Mouse (Mus musculus): ENCODE measurements around the gene Utp11.

The Utp11 gene

DNA sequence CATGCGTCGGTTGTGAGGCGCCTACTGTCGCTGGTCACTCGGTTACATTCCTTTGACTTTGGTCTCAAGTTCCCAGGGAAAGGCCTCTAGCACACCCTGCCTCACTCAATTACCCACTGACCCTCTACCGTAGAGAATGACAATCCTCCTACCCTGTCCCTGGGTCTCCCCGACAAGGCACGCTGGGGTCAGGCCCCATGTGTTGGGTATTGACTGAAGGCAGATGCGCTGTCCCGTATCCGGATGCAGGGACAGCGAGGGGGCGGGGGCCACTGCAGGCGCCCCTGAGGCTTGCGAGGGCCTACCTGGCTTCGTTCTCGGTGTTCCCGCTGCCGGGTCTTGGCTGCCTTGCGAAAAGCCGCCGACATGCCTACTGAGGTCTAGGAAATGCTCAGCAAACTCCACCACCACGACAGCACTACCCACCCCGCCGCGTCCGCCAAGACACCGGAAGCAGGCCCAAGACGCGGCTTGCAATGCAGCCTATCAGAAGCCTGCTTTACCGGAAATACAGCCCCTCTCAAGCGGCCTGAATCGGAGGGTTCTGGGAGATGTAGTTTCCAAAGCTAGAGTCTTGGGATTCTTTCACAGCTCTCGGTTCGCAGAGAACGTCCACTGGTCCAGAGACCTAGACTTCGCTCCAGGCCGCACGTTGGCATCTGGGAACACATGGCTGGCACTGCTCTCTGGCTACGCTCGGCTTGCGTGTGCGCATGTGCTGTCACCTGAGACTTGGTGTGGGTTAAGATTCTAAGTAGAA is at the start of gene Utp11:
TSS of gene Utp11 (minus strand) at position 466 of the 760 bp plus-strand sequence.
- in situ Hi-C loops (cut with MboI, MseI), result no loop called here

DNA sequence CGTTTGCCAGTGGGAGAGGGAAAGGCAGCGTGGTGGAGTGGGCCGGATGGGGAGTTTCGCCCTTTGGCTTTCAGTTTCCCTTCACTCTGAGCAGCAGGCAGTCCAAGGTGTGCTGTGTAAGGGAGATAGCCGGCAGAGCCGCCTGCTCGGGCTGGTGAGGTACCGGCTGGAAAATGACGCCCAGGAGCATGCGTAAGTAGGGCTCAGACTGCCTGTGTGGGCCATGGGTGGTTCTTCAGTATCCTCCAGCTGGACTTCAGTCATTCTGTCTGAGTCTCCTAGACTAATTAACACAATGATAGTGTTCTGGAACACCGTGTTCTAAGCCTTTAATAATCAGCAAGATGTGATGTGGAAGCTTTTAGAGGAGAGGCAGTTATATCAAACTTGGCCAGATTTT is 49.4 kb upstream of the Utp11 start:
- in situ Hi-C loops (cut with MboI, MseI), result no loop called here

DNA sequence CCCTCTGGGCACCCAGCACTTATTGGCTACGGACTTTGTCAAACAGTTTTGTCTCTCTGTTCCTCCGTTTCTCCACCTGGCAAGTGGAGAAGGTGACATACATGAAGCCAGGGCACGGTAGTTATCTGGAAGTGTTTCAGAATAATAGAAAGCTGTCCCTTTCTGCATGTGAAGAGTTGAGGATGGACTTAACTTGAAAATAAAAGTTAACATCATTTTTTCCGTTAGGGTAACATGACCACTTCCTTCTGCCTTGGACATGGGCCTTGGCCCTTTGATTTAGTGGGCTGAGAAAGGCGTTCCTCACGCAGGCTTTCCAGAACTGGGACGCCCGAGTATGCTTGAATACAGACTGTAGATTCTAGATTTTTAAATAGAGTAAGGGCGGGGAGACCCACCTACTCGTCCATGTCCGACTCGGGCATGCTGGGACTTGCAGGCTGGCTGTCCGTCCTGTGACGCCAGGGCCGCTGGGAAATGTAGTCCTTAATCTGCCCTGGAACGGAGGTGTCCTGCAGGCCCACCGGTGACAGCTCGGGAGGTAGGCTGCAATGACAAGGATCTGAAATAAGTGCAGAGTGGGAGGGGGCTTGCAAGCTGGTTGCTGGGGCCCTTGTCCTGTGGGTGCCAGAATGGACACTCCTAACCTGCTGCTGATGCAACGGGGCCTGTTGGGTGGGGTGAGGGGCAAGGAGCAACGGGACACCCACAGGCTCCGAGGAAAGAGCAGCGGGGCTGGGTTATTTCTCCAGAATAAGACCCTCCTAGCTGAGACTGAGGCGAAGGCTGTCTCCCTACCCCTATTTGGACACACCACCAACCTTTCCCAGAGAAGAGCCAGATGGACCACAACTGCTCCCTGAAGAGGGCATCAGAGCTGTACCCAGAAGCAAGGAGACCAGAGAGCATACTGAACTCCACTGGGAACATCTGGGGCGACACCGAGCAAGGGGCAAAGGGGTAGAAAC is 48.3 kb upstream of the Utp11 start, which contains the start of gene Inpp5b:
TSS of gene Inpp5b (plus strand) at position 475 of the 968 bp plus-strand sequence.
- in situ Hi-C loops (cut with MboI, MseI), result no loop called here

DNA sequence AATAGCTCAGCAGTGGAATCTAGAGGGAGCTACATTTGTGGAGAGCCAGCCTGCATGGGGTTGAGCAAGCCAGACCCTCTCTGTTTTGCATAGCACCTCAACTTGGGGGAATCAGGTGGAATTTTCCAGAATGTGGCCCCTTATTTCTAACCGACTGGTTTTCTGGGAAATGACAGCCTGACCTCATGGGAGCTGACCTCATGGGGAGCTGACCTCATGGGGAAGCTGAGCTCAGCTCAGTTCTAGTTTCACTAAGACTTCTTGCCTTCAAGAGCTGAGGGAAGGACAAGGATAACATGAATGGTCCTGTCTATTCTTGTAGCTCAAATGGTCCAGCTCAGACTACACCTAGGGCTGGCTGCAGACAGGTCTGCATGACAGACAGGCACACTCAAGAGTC is 45.4 kb upstream of the Utp11 start:
- in situ Hi-C loops (cut with MboI, MseI), result no loop called here

DNA sequence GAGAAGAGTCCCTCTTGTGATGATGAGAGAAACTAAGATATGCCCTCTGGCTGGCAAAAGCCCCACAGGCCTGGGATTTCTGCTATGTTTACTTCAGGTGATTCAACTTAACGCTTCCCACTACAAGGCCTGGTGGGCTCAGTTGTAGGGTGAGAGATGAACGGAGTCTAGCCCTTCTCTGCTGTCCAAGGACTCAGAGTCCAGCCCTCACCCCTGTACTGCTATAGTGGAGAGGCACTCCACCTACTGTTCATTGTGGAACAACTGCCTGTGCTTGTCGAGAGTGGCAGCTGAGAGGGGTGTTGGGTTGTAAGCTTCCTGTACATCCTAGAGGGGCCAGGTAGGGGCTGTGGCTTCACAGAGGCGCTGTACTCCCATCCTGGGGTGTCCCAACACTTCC is 44.6 kb upstream of the Utp11 start:
- in situ Hi-C loops (cut with MboI, MseI), result no loop called here

DNA sequence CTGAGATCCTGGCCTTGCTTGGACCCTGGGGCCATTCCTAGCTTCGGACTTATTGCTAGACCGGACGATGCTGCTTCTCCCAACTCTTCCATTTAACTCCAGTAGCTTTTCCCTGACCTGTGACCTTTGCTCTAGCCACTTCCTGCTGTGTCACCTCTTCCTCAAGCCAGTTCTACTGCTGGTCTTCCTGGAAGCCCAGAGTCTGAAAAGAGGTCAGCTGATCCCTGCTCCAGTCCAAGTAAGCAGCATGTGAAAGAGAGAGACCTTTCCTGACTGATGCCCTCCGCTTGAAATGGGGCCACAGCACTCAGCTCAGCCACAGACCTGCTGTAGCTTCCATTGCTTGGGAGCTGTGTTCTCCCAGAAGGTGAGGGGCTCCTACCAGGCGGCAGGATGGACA is 44.1 kb upstream of the Utp11 start:
- in situ Hi-C loops (cut with MboI, MseI), result no loop called here

DNA sequence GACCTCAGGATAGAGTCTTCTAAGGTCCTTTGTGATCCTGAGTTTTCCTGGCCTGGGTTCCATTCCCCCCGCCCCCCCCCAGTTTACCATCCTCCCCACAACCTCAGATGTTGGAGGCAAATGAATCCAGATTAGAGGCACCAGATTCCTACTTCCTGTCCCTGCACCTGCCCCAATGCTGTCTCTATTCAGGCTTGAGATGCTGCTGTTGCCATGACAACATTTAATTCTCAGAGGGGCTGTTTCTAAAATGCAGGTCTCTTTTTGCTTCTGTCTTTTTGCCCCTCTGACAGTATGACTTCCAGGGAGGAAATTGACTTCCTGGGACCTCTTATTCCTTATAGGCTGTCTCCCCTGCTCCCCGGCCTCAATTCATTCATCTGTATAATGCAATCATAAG is 43.6 kb upstream of the Utp11 start:
- in situ Hi-C loops (cut with MboI, MseI), result no loop called here

DNA sequence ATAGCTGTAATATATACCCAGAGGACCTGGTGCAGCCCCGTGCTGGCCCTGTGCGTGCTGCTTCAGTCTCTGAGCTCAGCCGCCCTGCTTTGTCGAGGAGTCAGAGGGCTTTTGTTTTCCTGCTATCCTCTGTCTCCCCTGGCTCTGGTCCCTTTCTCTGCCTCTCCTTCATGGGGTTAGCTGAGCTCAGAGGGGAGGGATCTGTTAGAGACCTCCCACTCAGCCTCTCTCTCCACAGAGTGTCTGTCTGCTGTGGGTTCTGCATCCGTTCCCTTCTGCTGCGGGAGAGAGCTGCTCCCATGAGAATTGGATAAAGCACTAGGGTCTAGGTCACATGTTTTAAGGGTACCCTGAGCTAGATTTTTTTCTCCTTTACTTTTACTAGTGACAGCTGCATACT is 32.7 kb upstream of the Utp11 start:
- in situ Hi-C loops (cut with MboI, MseI), result no loop called here

DNA sequence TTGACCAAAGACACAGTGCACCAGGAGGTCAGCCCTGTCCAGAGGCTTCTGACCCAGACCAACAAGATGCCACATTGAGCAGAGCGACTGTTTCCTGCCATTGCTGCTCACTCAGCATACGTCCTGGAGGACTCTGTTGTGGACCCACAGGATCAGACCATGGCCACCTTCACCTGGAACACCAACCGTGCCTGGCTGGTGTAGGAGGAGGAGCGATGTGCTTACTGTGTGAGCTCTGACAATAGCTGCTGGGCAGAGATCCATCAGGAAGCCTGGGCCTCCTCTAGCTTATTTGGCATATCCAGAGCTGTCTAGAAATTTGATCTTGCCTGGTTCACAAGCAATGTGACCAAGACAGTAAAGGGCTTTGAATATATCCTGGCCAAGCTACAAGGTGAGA is 25.7 kb upstream of the Utp11 start:
- in situ Hi-C loops (cut with MboI, MseI), result no loop called here

DNA sequence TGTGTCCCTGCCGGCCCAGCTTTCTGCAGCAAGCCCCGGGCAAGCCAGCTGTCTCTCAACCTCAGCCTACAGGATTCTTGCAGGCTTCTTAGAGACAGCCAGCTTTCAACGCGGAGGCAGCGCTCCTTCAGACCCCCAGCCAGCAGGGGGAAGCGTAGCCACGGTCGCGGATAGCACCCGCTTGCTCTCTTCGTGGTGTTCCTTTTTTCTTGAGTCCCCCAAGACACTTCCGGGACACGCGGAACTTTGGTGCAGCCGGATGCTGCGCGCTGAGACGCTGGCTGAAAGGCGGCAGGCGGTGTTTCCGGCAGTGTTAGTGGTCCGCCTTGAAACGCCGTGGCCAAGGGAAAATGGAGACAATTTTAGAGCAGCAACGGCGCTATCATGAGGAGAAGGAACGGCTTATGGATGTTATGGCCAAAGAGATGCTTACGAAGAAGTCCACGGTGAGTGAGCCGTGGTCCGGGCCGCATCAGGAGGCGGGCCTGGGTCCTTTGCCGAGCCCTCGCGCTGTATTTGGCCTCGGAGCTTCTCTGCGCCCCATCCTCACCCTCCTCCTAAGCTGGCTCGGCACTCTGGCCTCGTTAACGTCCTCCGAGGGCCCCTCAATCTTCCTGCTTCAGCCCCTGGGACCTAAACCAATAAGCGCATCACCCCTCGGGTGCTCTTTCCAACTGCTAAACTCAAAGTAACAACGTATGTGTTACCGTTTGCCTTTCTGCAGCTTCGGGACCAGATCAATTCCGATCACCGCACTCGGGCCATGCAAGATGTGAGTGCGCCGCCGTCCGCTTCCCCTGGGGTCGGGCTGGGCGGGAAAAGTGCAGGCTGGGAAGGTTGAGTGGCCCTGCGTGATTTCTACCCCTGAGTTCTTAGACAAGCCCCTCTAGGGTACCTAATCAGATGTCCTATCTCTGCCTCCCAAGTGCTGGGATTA is 21.4 kb upstream of the Utp11 start, which contains the start of gene Sf3a3:
TSS of gene Sf3a3 (plus strand) at position 232 of the 937 bp plus-strand sequence.
- in situ Hi-C loops (cut with MboI, MseI), result loop anchor here (5.0 kb wide), 2 partner anchors 47 to 77 kb away; no protein-coding TSS in a partner anchor

DNA sequence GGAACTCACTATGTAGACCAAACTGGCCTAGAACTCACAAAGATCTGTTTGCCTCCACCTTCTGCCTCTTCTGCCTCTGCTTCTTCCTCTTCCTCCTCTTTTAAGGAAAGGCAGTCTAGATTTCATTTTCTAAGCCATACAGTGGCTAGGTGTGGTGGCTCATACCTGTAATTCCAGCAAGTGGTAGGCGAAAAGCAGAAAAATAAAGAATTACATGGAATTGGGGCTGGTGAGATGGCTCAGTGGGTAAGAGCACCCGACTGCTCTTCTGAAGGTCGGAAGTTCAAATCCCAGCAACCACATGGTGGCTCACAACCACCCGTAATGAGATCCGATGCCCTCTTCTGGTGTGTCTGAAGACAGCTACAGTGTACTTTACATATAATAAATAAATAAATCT is 20.4 kb upstream of the Utp11 start:
- in situ Hi-C loops (cut with MboI, MseI), result loop anchor here (5.0 kb wide), 2 partner anchors 48 to 78 kb away; no protein-coding TSS in a partner anchor

DNA sequence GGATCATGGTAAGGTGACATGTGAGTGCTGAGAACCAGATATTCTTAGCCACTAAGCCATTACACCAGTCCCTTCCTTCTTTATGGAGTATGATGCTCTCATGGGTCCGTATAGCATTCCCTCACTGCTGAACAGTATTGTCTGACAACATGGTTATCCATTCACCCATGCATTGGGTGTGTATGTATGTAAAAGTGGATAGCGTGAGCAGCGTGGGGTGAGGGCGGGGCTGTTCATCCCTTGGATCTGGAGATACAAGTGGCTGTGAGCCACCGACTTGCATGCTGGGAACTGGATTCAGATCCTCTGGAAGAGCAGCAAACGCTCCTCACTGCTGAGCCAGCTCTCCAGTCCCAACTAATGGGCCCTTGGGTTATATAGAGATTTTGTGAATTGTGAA is 19.2 kb upstream of the Utp11 start:
- in situ Hi-C loops (cut with MboI, MseI), result loop anchor here (5.0 kb wide), 2 partner anchors 50 to 80 kb away; no protein-coding TSS in a partner anchor

DNA sequence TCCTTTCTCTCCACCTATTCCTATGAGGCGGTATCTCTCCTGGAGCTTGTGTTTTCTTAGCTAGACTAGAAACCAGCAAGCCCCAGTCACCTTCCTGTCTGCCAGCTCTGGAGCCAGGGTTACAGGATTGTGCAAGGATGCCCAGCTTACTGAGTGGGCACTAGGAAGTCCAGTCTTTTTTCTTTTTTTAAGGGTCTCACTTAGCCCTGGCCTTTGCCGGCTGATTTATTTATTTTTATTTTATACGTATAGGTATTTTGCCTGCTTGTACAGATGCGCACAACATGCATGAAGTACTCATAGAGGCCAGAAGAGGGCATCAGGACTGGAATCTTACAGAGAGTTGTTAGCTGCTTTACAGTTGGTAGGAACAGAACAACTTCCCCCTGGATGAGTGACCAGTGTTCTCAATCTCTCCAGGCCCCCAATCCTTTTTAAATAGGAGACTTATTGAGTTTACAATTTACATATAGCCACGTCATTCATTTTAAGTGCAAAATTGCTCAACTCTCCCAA is 17.4 kb upstream of the Utp11 start:
- in situ Hi-C loops (cut with MboI, MseI), result loop anchor here (5.0 kb wide), 2 partner anchors 51 to 81 kb away; no protein-coding TSS in a partner anchor

DNA sequence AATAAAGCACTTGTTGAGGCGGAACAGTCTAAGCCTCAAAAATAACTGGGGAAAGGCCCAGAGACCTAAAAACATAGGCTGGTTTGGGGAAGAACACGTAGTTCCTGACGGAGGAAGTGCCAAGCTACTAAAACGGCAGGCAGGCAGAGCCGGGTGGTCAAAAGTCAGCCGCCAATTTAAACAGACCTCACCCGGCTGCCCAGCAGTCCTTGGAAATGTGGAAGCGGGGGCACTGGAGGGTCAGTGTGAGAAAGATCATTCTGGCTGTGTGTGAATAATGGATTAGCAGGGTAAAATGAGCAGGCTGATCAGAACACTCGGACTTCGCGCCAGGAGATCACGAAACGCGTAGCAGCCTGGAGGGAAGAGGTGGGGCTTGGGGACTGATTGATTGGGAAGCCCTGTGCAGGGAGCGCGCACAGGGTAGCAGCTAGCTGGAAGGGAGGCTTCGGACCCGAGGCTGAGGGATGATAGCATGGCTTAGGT is 16.6 kb upstream of the Utp11 start:
- in situ Hi-C loops (cut with MboI, MseI), result loop anchor here (5.0 to 10.0 kb wide), 3 partner anchors 52 to 1155 kb away; no protein-coding TSS in a partner anchor

DNA sequence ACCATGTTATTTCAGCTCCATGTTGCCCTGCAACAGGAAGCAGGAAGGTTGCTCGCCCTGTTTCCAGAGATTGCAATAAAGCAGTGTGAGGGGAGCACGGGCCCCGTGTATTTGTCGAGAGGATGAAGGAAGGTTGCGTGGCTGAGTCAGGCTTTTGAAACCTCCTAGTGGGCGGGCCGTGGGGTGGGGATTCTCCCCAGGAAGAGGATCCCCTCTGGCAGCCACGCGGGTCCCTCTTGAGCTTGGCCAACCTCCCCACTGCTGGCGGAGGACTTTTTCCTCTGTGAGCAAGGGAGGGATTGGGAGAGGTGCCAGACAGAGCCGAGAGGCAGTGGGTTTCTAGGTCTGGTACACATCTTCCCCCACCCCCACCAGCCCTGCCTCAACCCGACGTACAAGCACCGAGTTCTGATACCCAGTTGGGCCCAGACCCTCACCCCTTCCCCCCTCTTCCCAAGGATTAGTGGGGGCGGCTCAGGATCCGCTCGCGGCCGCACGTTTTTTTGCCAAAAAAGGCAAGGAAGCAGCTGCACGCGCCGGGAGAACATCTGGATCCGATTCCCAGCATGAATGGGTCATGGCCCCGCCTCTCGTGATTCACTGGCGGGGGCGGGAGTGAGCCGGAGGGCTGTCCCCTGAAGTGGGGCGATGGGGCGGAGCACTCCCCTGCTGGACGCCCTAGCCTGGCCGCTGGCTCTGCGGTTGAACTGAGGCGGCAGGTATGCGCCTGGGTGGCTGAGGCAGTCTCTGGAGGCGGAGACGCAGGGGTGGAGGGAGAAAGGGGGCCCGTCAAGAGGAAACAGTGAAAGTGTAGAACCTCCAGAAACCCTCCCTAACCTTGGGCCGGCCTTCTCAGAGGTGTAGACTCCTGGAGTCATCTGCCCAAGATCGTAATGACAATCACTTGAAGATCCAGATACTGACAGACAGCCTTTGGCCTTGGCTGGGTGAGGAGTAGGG is 15.4 kb upstream of the Utp11 start:
- in situ Hi-C loops (cut with MboI, MseI), result loop anchor here (10.0 kb wide), 1 partner anchor 1154 kb away; no protein-coding TSS in a partner anchor

DNA sequence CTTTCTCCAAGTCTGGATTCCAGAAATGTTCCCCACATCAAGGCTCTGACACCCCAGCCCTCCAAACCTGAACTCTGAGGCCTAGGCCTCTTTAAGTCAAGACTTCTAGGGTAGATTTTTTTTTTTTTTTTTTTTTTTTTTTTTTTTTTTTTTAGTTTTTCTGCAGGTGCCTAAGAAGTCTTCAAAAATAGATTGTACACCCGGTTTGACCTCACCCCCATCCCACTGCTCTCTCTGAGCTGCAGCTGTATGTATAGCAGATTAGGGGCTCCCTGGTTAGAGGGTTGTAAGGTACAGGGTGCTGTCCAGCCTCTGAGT is 14.8 kb upstream of the Utp11 start:
- in situ Hi-C loops (cut with MboI, MseI), result loop anchor here (10.0 kb wide), 1 partner anchor 1153 kb away; no protein-coding TSS in a partner anchor

DNA sequence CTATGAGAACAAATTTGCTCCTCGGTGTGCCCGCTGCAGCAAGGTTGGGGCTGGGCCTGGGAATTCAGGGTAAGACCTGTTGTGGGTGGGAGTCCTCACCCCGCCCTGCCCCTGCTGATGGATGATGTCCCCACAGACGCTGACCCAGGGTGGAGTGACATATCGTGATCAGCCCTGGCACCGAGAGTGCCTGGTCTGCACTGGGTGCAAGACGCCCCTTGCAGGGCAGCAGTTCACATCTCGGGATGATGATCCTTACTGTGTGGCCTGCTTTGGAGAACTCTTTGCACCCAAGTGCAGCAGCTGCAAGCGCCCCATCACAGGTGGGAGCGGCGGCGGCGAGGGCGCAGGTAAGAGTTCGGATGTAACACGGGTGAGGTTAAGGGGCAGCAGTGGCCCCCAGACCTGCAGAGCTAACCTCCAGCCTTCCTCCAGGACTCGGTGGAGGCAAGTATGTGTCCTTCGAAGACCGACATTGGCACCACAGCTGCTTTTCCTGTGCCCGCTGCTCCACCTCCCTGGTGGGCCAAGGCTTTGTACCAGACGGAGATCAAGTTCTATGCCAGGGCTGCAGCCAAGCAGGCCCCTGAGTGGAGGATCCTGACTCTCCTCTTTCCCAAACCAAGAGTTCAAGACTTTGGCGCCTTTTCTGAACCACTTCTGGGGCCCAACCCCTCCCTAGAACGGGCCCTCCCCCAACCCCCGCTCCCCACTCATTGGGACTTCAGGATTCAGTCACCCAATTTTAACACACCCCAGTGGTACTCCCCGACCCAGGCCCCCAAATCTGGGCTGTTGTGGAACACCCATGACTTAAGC is 14.2 kb upstream of the Utp11 start:
- in situ Hi-C loops (cut with MboI, MseI), result loop anchor here (10.0 kb wide), 1 partner anchor 1153 kb away; no protein-coding TSS in a partner anchor

DNA sequence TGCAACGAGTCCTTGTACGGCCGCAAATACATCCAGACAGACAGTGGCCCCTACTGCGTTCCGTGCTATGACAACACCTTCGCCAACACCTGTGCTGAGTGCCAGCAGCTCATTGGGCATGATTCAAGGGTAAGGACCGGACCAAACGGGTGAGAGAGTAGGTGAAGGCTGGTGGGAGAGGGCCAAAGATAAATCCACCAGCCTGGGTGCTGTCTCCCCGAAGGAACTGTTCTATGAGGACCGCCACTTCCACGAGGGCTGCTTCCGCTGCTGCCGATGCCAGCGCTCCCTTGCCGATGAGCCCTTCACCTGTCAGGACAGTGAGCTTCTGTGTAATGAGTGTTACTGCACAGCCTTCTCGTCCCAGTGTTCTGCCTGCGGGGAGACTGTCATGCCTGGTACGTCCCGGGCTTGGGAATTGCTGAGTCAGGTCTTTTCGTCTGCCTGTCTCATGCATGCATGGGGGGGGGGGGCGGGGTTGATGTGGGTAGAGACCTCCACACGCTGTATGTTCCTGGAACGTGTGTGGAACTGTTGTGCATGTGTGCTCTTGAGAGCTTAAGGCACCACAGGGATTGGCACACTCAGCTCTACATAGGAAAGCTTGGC is 12.4 kb upstream of the Utp11 start:
- in situ Hi-C loops (cut with MboI, MseI), result loop anchor here (10.0 kb wide), 1 partner anchor 1151 kb away; no protein-coding TSS in a partner anchor
